Mouse (Mus musculus): ENCODE measurements at regions not wholly inside any gene's neighbourhood (a gene's known extent, or its start where the extent isn't known, plus 50 kb on each side); places are given as distances from the start of the nearest gene placed in this dataset.

- TF ChIP-seq CTCF (IDR thresholded peaks at IDR 0.05; ENCODE audit: control insufficient read depth, insufficient read depth, insufficient read length) (no peak), MYOG (IDR thresholded peaks at IDR 0.05; ENCODE audit: control insufficient read depth, extremely low read depth, insufficient read length) (no peak), MAX (IDR thresholded peaks at IDR 0.05) (no peak), FOSL1 (IDR thresholded peaks at IDR 0.05; ENCODE audit: insufficient read depth, low read length, poor library complexity, severe bottlenecking) (no peak), CEBPB (IDR thresholded peaks at IDR 0.05; ENCODE audit: low read depth) (no peak)
Measured at GRCm38 (mm10) chr12:77799134-77799770, 394.8 kb upstream of the Gm6657 start.
